Mouse (Mus musculus) lung, postnatal 14 days (tissue): ENCODE data around the gene Renbp.

Source experiments
- DNase-seq: peaks from one replicate; pipeline ENCODE4 v3.0.0; 2021

Renbp gene

DNA sequence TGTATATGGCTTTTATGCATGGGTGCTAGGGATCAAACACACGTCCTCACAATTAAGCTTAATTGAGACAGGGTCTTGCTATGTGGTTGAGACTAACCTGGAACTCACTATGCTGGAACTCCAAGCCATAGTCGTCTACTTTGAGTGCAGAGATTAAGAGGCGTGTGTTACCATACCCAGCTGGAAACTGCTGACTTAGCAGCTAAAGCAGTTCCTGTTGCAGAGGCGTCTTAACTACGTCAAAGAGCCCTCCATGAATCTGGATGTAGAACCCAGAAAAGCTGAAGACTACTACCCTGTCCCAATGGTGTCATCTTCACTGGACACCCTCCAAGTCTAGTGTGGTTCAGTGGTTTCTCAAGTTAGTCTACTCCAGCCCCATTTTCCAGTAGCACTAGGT, 12.0 kb downstream of the Renbp start:
- no peak for DNase-seq

DNA sequence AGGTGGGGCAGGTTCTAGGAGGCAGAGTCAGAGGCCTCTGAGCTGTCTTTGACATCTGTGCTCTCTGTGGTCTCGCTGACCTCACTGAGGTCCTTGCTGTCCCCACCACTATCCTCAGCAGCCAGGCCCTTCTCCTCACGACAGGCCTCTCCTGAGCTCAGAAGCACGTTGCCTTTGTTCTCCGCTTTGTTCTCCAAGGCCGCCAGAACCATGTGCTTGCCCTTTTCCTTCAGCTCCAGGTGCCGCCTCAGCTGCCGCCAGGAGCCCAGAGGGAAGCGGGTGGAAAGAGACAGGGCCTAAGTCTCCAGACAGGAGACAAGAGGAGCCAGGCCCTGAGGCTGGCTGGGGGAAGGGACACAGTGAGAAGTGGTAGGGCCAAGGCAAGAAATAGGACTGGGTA, 13.7 kb downstream of the Renbp start:
- no peak for DNase-seq

DNA sequence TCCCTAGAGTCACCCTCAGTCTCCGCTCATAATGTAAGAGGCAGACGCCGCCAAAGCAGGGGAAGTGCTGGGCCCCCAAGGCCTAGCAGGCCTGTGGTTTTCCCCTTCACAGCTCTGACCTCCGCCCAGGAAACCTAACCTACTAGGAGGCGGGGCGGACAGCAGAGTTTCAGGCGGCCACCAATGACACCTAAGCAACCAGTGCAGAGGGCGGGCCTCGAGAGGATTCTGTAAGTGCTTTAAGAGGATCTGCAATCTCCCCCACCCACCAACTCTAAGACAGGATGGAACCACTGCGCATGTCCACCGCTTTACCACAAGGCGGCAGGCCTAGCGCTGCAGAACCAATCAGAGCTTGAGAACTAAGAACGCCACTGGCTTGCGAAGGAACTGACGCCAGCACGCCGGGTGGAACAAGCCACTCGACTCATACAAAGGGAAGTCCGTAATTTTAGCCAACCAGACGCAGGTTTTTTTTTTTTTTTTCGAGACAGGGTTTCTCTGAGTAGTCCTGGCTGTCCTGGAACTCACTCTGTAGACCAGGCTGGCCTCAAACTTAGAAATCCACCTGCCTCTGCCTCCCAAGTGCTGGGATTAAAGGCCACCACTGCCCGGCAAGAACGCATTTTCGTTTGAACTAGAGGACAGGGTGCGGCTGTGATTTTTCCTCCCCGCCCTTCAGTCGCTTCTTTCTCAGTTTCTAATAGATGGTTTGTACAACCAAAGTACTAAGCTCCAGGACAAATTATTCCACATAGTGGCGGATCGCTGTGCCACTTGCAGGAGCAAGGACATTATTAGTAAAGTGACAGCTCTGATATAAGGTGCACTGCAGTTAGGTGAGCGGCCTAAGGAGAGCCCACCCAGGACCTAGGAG, 15.6 kb downstream of the Renbp start:
- DNase-seq: peak; percentile 91

DNA sequence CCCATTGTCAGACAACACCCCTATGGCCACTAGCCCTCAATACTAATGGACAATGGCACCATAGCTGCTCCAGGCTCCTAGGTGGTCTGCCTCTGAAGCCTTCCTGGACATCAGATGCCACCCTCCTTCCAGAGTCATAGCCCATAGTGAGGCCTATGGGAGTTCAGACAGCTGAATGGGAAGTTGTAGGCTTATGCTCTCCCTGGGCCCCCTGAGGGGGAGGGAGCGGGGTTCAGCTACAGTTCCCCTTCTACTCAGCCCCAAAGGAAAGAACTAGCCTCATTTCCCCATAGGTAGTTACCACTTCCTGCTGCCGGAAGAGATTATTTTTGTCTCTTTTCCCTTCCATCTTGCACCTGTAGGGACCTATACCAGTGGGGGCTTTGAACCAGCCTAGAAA, 19.1 kb downstream of the Renbp start:
- no peak for DNase-seq

DNA sequence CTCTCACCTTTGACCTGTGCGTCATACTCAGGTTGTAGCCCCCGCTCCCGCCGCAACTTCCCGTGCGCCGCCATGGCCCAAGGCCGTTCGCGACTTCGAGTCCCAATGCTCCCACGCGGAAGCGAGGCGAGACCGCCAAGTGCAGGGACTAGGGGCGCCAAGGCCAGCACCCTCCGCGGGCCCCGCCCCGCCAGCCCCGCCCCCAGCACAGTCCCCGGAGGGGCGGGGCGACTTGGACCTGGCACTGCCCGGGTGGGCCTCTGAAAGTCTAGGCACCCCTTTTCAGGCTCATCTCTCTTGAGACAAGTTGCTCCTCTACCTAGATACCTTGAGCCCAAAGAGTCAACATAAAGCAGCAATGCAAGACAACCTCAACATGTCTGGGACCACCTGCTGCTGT, 19.5 kb downstream of the Renbp start:
- DNase-seq: peak; percentile 23

DNA sequence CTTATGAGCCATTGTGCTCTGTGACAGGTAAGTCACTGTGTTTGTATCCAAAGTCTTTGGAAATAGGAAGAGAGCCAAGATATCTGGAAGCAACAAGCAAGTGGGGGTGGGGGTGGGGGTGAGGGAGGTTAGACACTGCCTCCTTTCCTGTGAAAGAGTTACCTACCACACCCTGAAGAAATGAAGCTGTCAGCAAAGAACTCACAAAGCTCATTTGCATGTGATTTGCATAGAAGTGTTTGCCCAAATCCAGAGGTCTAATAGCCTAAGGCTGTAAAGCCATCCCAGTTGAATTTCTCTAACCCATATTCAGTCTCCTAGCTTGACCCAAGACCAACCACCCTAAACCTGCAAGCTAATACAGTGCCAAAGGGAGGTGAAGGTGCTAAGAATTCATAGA, 20.2 kb downstream of the Renbp start:
- DNase-seq: no peak

DNA sequence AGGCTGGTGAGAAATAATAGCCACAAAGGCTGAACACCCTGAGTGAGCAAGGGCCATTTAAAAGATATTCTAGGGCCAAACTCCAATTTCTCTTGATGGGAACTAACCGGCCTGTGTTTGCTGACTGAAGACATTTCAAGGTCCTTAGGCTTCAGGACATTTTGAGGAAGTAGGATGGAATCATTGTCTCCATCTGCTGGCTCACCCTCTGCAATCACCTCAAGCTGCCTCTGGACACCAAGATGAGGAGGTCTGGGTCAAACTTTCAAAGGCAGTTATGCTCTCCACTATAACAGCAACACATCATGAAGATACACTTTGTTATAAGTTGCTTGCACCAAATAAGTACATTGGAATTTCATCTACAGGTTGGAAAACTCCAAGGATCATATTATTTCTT, 20.6 kb downstream of the Renbp start:
- DNase-seq: no peak

DNA sequence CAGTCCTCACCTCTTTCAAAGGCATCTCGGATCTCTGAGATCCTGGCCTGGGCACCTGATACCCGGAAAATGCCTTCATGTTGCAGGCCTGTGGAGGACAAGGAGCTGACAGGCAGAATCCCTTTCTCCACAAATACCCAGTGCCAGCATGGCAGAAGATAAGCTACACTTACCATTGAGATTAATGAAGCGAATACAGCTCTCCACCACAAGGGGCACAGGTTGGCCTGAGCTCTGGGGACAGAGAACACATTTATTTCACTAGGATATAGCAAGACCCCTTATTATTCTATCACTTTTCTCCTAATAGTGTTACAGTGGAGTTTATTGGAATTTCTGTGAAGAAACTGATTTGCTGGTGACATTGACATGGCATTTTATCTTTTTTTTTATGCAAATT, 32.7 kb downstream of the Renbp start:
- DNase-seq: no peak

DNA sequence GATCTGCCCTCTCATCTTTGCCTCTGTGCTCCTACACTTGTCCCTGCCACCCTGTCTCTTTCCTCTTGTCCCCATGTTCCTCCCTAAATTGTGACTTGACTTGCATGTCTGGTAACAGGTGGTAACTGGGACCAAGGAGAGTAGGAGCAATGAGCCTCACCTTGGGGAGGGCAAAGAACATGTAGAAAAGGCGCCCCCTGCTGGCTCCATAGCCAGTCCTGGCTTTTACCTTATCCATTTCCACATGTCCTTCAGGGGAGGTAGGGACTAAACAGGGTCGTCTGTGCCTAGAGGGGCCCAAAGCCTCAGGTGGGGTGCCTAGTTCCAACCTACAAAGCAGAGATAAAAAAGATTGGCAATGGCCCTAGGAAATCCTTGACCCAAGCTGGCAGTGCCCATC, 34.9 kb downstream of the Renbp start, which contains the start of gene L1cam:
L1cam (minus strand) TSS at position 387 of the 400 bp plus-strand sequence.
- DNase-seq: peak; percentile 68

DNA sequence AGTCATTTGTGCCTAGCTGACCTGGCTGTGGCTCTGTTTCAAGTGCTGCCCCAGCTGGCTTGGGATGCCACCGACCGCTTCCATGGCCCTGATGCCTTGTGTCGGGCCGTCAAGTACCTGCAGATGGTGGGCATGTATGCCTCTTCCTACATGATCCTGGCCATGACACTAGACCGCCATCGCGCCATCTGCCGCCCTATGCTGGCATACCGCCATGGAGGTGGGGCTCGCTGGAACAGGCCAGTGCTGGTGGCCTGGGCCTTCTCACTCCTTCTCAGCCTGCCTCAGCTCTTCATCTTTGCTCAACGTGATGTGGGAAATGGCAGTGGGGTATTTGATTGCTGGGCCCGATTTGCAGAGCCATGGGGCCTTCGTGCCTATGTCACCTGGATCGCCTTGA, 37.8 kb downstream of the Renbp start:
- DNase-seq: no peak

DNA sequence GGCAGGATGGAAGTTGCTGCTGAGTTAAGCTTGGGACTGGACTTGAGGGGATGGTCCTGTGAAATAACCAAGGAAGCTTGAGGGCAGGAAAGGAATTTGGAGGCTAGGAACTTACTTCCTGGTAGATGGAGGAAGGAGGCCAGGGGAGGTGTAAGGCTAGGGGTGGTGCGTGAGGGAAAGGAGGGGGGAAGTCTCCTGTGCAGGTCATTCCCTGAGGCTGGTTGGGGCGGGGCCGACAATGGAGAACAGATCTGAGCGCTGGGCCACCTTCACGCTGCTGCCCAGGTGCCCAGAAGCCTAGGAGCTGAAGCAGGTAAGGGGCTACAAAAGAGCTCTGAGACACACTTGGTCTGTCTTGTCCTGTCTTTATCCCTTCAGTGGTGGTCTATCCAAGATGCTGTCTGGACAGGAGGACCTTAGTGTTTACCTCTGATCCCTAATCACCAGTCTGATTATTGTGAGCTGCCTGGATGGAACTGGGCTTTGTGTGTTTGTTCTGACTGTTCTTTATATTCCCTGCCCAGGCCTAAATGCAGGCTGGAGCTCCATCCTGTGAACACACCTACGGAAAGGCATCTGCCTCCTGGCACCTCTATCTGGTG, 39.0 kb downstream of the Renbp start, which contains the start of gene Avpr2:
Avpr2 (plus strand) TSS at position 552 of the 602 bp plus-strand sequence.
- no peak for DNase-seq

DNA sequence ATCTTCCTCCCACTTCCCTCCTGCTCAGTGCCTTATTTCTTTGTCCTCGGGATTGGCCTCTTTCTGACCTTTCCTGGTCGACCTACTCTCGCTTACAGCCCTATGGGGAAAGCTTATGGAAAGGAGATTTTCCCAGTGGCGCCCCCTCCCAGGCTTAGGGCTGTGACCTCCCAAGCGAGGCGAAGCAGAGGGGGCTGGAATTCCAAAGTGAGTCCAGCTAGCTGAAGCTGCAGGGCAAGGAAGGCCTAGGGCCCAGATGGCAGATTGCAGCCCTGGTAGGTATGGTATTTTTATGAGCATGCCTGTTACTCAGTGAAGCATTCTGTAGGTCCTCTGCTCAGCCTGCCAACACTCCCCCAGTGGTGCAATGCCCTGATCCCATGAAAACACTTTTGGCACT, 49.2 kb downstream of the Renbp start:
- DNase-seq: no peak

DNA sequence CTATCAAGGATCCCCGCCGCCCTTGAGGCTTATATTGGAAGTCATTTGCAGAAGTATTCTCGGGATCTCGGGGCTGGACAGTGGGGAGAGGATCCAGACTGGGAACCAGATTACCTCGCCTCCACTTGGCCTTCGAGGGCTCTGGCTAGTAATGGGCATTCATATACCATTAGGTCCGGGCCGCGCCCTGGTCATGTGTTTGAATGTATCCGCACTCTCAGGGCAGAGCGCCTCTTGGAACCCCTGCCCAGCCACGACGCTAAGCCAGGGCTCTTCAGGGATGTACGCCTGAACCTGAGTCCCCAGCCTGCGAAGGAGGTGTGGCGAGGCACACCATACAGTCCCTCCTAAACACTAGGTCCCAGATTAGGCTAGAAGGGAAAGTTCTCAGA, 49.6 kb downstream of the Renbp start:
- DNase-seq: no peak

DNA sequence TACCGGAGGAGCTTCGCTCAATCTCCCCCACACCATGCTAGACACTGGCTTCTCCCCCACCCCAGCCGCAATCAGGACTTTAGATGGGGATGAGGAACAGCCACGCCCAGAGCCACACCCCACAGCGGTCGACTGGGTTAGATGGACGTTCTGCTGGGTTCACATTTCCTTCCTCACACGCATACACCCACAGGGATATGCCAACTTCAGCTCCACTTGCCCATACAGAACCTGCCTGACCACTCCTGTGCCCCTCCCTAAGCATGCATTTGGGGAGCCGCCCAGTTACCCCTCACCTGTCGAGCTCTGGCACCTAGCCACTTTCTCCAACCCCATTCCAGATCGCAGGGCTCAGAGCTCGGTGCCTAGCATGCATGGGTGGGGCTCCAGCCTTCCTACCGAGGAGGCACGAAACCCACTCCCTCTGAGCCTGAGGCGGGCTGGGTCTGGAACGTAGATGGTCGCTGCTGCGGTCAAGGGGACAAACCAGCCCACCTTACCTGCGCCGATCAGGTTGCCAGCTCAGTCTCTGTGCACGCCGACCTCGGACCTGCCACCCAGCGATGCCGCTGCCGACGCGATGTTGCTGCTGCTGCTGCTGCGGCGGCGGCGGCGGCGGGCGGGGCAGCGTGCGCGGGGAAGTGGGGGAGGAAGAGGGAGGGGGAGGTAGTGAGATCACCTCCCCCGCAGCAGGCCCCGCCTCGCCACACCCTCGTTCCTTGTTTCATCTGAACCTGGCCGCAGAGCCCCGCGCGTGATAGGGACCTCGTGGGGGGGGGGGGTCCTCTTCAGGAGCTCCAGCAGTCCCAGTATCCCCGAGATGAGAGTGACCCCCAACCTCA, 50.2 kb downstream of the Renbp start:
- DNase-seq: peak; percentile 42

DNA sequence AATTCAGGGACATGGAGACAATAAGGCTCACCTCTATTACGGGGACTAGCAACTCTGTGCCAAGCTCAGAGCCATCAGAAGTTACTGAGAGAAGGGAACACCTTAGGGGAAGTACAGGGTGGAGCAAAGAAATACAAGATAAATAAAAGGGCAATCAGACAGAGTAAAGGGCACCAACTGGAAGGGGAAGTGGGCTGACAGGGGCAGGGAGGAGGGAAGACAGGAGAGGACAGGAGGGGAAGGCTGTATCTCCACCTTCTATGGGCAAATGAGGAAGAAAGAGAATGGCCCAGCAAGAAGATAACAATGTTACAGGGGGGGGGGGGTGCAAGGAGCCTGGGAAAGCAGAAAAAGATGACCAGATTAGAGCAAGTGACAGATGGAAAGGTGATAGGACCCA, 53.6 kb downstream of the Renbp start:
- no peak for DNase-seq

DNA sequence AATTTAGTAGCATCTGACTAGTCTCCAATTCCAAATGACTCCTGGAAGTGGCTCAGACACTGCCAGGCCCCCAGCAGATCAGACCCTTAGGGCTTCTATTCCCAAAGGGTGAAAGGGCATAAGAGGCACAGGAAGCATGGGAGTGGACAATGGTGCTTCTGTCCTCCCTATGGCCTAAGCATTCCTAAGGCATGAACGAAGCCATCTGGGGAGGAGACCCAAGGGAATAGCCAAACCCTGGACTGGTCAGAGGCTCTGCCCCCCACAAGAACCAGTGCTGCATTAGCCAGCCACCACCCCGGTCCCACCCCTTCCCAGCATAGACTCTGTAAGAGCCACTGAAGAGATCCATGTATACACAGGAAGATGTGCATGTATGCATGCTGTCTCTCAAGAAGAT, 54.8 kb downstream of the Renbp start:
- DNase-seq: no peak
